Comparison of ENCODE assay signal across 22 mouse cellular contexts in the genomic region with DNA sequence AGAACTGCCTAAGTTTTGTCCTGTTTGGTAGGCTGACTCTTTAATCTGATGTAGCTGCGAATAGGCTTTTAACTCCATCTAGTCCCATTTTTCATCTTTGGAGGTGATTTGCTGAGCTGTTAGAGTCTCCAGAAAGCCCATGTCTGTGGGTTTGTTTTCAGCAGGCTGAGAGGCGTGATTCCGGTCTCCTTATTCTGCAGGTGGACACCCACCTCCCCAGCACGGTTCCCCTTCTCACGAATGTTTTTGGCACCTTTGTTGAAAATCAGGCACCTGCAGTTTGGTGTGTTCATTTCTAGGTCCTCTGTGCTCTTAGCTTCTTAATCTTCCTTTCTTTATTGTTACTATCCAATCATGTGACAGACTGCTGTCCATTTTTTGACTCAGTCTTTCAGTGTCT. TPM values are rescaled to one million over a fixed set of nuclear protein-coding genes. Genes with fewer than 3 reads are reported as not detected.
A peak's percentile ranks its signal among the peaks of the same experiment; 100 is the strongest.
DNase-seq lines count a peak whose midpoint lies in the region; ATAC-seq lines count a peak whose summit lies in the region.
"Had no signal": no experiment of that assay in that cellular context is flagged by ENCODE, and none has a peak within 500 bp of the region (broad histone marks: within the 10 kb centered on the region; RNA-seq: fewer than 3 reads in every experiment).

No protein-coding gene starts in this region.

- H3K9me3 ChIP-seq in midbrain, embryonic 11.5 days (ENCODE audit: control insufficient read depth, low read length): no peaks in the 10 kb centered on the region
- H3K9me3 ChIP-seq in midbrain, embryonic 14.5 days (ENCODE audit: control insufficient read depth, low read length): no peaks in the 10 kb centered on the region
- H3K9me3 ChIP-seq: G1E had no signal

- no peak for ATAC-seq in midbrain, embryonic 11.5 days (ENCODE audit: low FRiP score)
- ATAC-seq in midbrain, embryonic 14.5 days (ENCODE audit: low FRiP score, low TSS enrichment): no peak
- ATAC-seq: activated CD4-positive, CD25-positive, alpha-beta regulatory T cell, adult 4 months; CD4-positive, CD25-positive, alpha-beta regulatory T cell, adult 4 months; Patski had no signal

- H3K27ac ChIP-seq in midbrain, embryonic 11.5 days (ENCODE audit: low read depth, low read length): no peak overlapping the region
- no peak overlapping the region for H3K27ac ChIP-seq in midbrain, embryonic 14.5 days (replicated peaks; ENCODE audit: low read depth, low read length)

- no peaks in the 10 kb centered on the region for H3K4me1 ChIP-seq in midbrain, embryonic 11.5 days (ENCODE audit: control insufficient read depth, insufficient read depth, low read length)
- H3K4me1 ChIP-seq in midbrain, embryonic 14.5 days (ENCODE audit: control insufficient read depth, insufficient read depth, low read length): no peaks in the 10 kb centered on the region

- H3K9ac ChIP-seq in midbrain, embryonic 11.5 days (ENCODE audit: low read length): no peak overlapping the region
- no peak overlapping the region for H3K9ac ChIP-seq in midbrain, embryonic 14.5 days (replicated peaks; ENCODE audit: low read length)

- peak; percentile 55 for DNase-seq in heart, adult 11 months
- no peak for DNase-seq in heart, adult 8-10 months (ENCODE audit: low spot score)
- DNase-seq in midbrain, embryonic 11.5 days (ENCODE audit: low spot score, missing footprints): peak; percentile 57
- DNase-seq in midbrain, embryonic 14.5 days: no peak
- DNase-seq: adrenal gland, adult 2 months; adrenal gland, adult 8-10 months; adrenal gland, postnatal 10 days; adrenal gland, postnatal 14 days; adrenal gland, postnatal 25 days; adrenal gland, postnatal 36 days; B cell, adult 2 months; cerebellum, adult 11 months; cerebellum, adult 11-12 months; cerebellum, adult 18-20 months had no signal

- H3K36me3 ChIP-seq in midbrain, embryonic 11.5 days (ENCODE audit: control insufficient read depth, insufficient read depth, low read length): no peaks in the 10 kb centered on the region
- H3K36me3 ChIP-seq in midbrain, embryonic 14.5 days (ENCODE audit: control insufficient read depth, insufficient read depth, low read length): no peaks in the 10 kb centered on the region
- H3K36me3 ChIP-seq: G1E had no signal

- no peak overlapping the region for H3K4me2 ChIP-seq in midbrain, embryonic 11.5 days
- H3K4me2 ChIP-seq in midbrain, embryonic 14.5 days (ENCODE audit: low read length): no peak overlapping the region

- 90% methylated on average over 5 of the region's 5 CpGs for WGBS in midbrain, embryonic 11.5 days
- 89% methylated on average over 5 of the region's 5 CpGs for WGBS in midbrain, embryonic 14.5 days

- H3K4me3 ChIP-seq in midbrain, embryonic 11.5 days (ENCODE audit: low read depth, low read length): no peak overlapping the region
- H3K4me3 ChIP-seq in midbrain, embryonic 14.5 days (replicated peaks; ENCODE audit: low read depth, low read length): no peak overlapping the region

- no peaks in the 10 kb centered on the region for H3K27me3 ChIP-seq in midbrain, embryonic 11.5 days (ENCODE audit: control insufficient read depth, insufficient read depth, low read length)
- H3K27me3 ChIP-seq in midbrain, embryonic 14.5 days (ENCODE audit: control insufficient read depth, insufficient read depth, low read length): no peaks in the 10 kb centered on the region
- H3K27me3 ChIP-seq: CH12.LX, Patski had no signal

RNA-seq across cellular contexts. Expression of gene Klf14, which starts 27.5 kb away (rescaled TPM):
- under 1 TPM; 0.09 to 0.52 (median 0.16) TPM for total RNA-seq in heart, adult 8-10 months (2022)
- 0.70 and 0.81 TPM in 2 replicates for polyA plus RNA-seq in midbrain, embryonic 11.5 days (2014; fragmentation: Nextera tagmentation; extraction: Ambion mirVana)
- polyA plus RNA-seq in midbrain, embryonic 14.5 days (2014; fragmentation: Nextera tagmentation; extraction: Ambion mirVana): 0.07 TPM in 2 replicates
- total RNA-seq: adrenal gland, adult 18-20 months; adrenal gland, postnatal 25 days; adrenal gland, postnatal 36 days; CH12.LX; G1E; MEL had no signal
- polyA plus RNA-seq: activated CD4-positive, CD25-positive, alpha-beta regulatory T cell, adult 4 months; C2C12; G1E; Patski had no signal

Comparison
In these comparisons a context has a peak if more than half of its experiments do, and no peak if none do; other contexts are left out.
1. DNase-seq: peak in heart, adult 11 months (single experiment) and midbrain, embryonic 11.5 days (single experiment); none in heart, adult 8-10 months (single experiment) and midbrain, embryonic 14.5 days (single experiment).